Mouse (Mus musculus) forebrain, embryonic 15.5 days (tissue): Measurements from ENCODE around the gene 4933424G06Rik. TPM values are rescaled to one million over a fixed set of nuclear protein-coding genes. Genes with fewer than 3 reads are reported as not detected.
A peak's percentile ranks its signal among the peaks of the same experiment; 100 is the strongest.

ENCODE experiments used
- ATAC-seq: fragments of 200-750 bp; cut with Nextera tagmentation; replicated peaks from 2 replicates; pipeline ENCODE4 v1.8.0; 2017; ENCODE audit warnings: mild to moderate bottlenecking, moderate TSS enrichment, moderate library complexity
- H3K27ac ChIP-seq: fragments of 300-500 bp; sonication (generic); replicated peaks from 2 replicates; pipeline ENCODE4 v1.5.1; 2015; ENCODE audit warnings: mild to moderate bottlenecking, inconsistent platforms
- H3K27me3 ChIP-seq: fragments of 300-500 bp; sonication (generic); 2 replicates; pipeline ENCODE4 v1.6.1; 2015; ENCODE audit warnings: inconsistent platforms
- H3K36me3 ChIP-seq: fragments of 300-500 bp; sonication (generic); 2 replicates; pipeline ENCODE4 v1.6.1; 2015; ENCODE audit warnings: mild to moderate bottlenecking, inconsistent platforms
- H3K4me1 ChIP-seq: fragments of 300-500 bp; sonication (generic); 2 replicates; pipeline ENCODE4 v1.6.1; 2015; ENCODE audit warnings: inconsistent platforms
- H3K4me2 ChIP-seq: fragments of 300-500 bp; sonication (generic); replicated peaks from 2 replicates; pipeline ENCODE4 v1.6.1; 2015; ENCODE audit warnings: mild to moderate bottlenecking, inconsistent platforms
- H3K4me3 ChIP-seq: fragments of 300-500 bp; sonication (generic); 2 replicates; pipeline ENCODE4 v1.5.1; 2015; ENCODE audit warnings: mild to moderate bottlenecking, inconsistent platforms
- H3K9ac ChIP-seq: fragments of 300-500 bp; sonication (generic); replicated peaks from 2 replicates; pipeline ENCODE4 v1.6.1; 2015; ENCODE audit warnings: mild to moderate bottlenecking, inconsistent platforms
- H3K9me3 ChIP-seq: fragments of 300-500 bp; sonication (generic); 2 replicates; pipeline ENCODE4 v1.6.1; 2016; ENCODE audit warnings: inconsistent platforms
- WGBS: fragments of 180-500 bp; shearing (Covaris S2); methylation state at CpG from one replicate; pipeline ENCODE4 v1.1.7; 2015; ENCODE audit warnings: mixed read lengths; 5-methylcytosine and 5-hydroxymethylcytosine counted together
- polyA plus RNA-seq: library from polyadenylated mRNA; unstranded; fragments of >200 nt; fragmentation: Nextera tagmentation; extraction: Ambion mirVana; gene quantifications from 2 replicates; pipeline ENCODE4 v1.2.1, GENCODE M21; 2015

The 4933424G06Rik gene
- polyA plus RNA-seq, 1 experiment from 2014 or later = 0.43 TPM

GRCm38 (mm10) chr1:36759076-36759475, 49.1 kb downstream of the 4933424G06Rik start:
- no peaks in the 10 kb centered on the region for H3K4me1 ChIP-seq
- ATAC-seq = no peak
- 90% methylated on average over 18 of the region's 18 CpGs for WGBS

GRCm38 (mm10) chr1:36760401-36760800, 50.5 kb downstream of the 4933424G06Rik start:
- H3K27ac ChIP-seq = no peak overlapping the region
- 79% methylated on average over 9 of the region's 9 CpGs for WGBS
- H3K9me3 ChIP-seq = no peaks in the 10 kb centered on the region
- H3K4me3 ChIP-seq = no peak overlapping the region
- H3K9ac ChIP-seq = no peak overlapping the region
- no peak for ATAC-seq
- H3K36me3 ChIP-seq = no peaks in the 10 kb centered on the region
- no peaks in the 10 kb centered on the region for H3K4me1 ChIP-seq
- no peaks in the 10 kb centered on the region for H3K27me3 ChIP-seq
- H3K4me2 ChIP-seq = no peak overlapping the region

More at GRCm38 (mm10) chr1:36759076-36759475, 49.1 kb downstream of the 4933424G06Rik start:
- Histone ChIP-seq H3K27ac (no peak overlapping the region), H3K4me2 (no peak overlapping the region), H3K4me3 (no peak overlapping the region), H3K36me3 (no peaks in the 10 kb centered on the region), H3K9ac (no peak overlapping the region), H3K9me3 (no peaks in the 10 kb centered on the region), H3K27me3 (no peaks in the 10 kb centered on the region)

GRCm38 (mm10) chr1:36761061-36761460, 51.1 kb downstream of the 4933424G06Rik start:
- H3K27ac ChIP-seq = no peak overlapping the region
- 90% methylated on average over 8 of the region's 8 CpGs for WGBS
- H3K4me1 ChIP-seq = no peaks in the 10 kb centered on the region
- H3K4me3 ChIP-seq = no peak overlapping the region
- no peaks in the 10 kb centered on the region for H3K36me3 ChIP-seq
- ATAC-seq = no peak
- H3K27me3 ChIP-seq = no peaks in the 10 kb centered on the region
- no peak overlapping the region for H3K4me2 ChIP-seq
- H3K9me3 ChIP-seq = no peaks in the 10 kb centered on the region
- H3K9ac ChIP-seq = no peak overlapping the region

GRCm38 (mm10) chr1:36761568-36761967, 51.6 kb downstream of the 4933424G06Rik start, which contains the start of gene Zap70:
Zap70 (plus strand) TSS chr1:36761798.
- 84% methylated on average over 11 of the region's 11 CpGs for WGBS
- H3K36me3 ChIP-seq = no peaks in the 10 kb centered on the region
- no peak for ATAC-seq
- no peak within 1 kb of the TSS for H3K9ac ChIP-seq
- H3K27me3 ChIP-seq = no peaks in the 10 kb centered on the region
- no peak within 1 kb of the TSS for H3K4me2 ChIP-seq
- H3K4me3 ChIP-seq = no peak within 1 kb of the TSS
- no peaks in the 10 kb centered on the region for H3K9me3 ChIP-seq
- H3K4me1 ChIP-seq = no peaks in the 10 kb centered on the region
- H3K27ac ChIP-seq = no peak within 1 kb of the TSS

- no peak overlapping the region for H3K4me2 ChIP-seq
- no peak overlapping the region for H3K9ac ChIP-seq
- no peak overlapping the region for H3K27ac ChIP-seq
Measured at GRCm38 (mm10) chr1:36766431-36767205, 56.7 kb downstream of the 4933424G06Rik start.

GRCm38 (mm10) chr1:36767321-36767720, 57.4 kb downstream of the 4933424G06Rik start:
- Histone ChIP-seq H3K27me3 (no peaks in the 10 kb centered on the region), H3K9me3 (no peaks in the 10 kb centered on the region), H3K9ac (no peak overlapping the region), H3K4me3 (no peak overlapping the region), H3K4me1 (peaks cover 4% of the 10 kb centered on the region; the same call in 1 of the 2 replicates), H3K36me3 (no peaks in the 10 kb centered on the region), H3K4me2 (no peak overlapping the region), H3K27ac (no peak overlapping the region)
- 53% methylated on average over 10 of the region's 10 CpGs for WGBS
- ATAC-seq = no peak

More at GRCm38 (mm10) chr1:36766431-36767205, 56.7 kb downstream of the 4933424G06Rik start:
- ATAC-seq = no peak
- 73% methylated on average over 4 of the region's 4 CpGs for WGBS
- Histone ChIP-seq H3K9me3 (no peaks in the 10 kb centered on the region), H3K4me3 (no peak overlapping the region), H3K4me1 (peaks cover 4% of the 10 kb centered on the region; the same call in 1 of the 2 replicates), H3K36me3 (no peaks in the 10 kb centered on the region), H3K27me3 (no peaks in the 10 kb centered on the region)

GRCm38 (mm10) chr1:36768786-36769185, 58.8 kb downstream of the 4933424G06Rik start:
- no peak for ATAC-seq

GRCm38 (mm10) chr1:36769951-36770350, 60.0 kb downstream of the 4933424G06Rik start:
- 84% methylated on average over 1 of the region's 1 CpGs for WGBS
- Histone ChIP-seq H3K4me2 (no peak overlapping the region), H3K36me3 (no peaks in the 10 kb centered on the region), H3K4me1 (peaks cover 4% of the 10 kb centered on the region; the same call in 1 of the 2 replicates), H3K9me3 (no peaks in the 10 kb centered on the region), H3K27me3 (no peaks in the 10 kb centered on the region), H3K9ac (no peak overlapping the region), H3K4me3 (no peak overlapping the region), H3K27ac (no peak overlapping the region)
- ATAC-seq = no peak

More at GRCm38 (mm10) chr1:36768786-36769185, 58.8 kb downstream of the 4933424G06Rik start:
- no peak overlapping the region for H3K9ac ChIP-seq
- H3K9me3 ChIP-seq = no peaks in the 10 kb centered on the region
- H3K4me3 ChIP-seq = no peak overlapping the region
- no peak overlapping the region for H3K27ac ChIP-seq
- 84% methylated on average over 5 of the region's 5 CpGs for WGBS
- H3K4me2 ChIP-seq = no peak overlapping the region
- H3K4me1 ChIP-seq = peaks cover 4% of the 10 kb centered on the region; the same call in 1 of the 2 replicates
- H3K36me3 ChIP-seq = no peaks in the 10 kb centered on the region
- H3K27me3 ChIP-seq = no peaks in the 10 kb centered on the region

GRCm38 (mm10) chr1:36770998-36771397, 61.0 kb downstream of the 4933424G06Rik start:
- H3K4me1 ChIP-seq = peaks cover 4% of the 10 kb centered on the region; the same call in 1 of the 2 replicates
- no peak overlapping the region for H3K9ac ChIP-seq
- H3K4me2 ChIP-seq = peak overlapping the region; percentile 31
- ATAC-seq = no peak
- H3K9me3 ChIP-seq = no peaks in the 10 kb centered on the region
- no peaks in the 10 kb centered on the region for H3K36me3 ChIP-seq
- no peaks in the 10 kb centered on the region for H3K27me3 ChIP-seq
- H3K4me3 ChIP-seq = peak overlapping the region; percentile 25
- no peak overlapping the region for H3K27ac ChIP-seq
- WGBS = 21% methylated on average over 27 of the region's 27 CpGs

- WGBS = 88% methylated on average over 9 of the region's 9 CpGs
- Histone ChIP-seq H3K4me1 (peaks cover 4% of the 10 kb centered on the region; the same call in 1 of the 2 replicates), H3K27me3 (no peaks in the 10 kb centered on the region), H3K36me3 (no peaks in the 10 kb centered on the region), H3K27ac (no peak overlapping the region), H3K4me2 (no peak overlapping the region), H3K4me3 (no peak overlapping the region), H3K9ac (no peak overlapping the region), H3K9me3 (no peaks in the 10 kb centered on the region)
- ATAC-seq = no peak
Measured at GRCm38 (mm10) chr1:36772198-36772934, 62.4 kb downstream of the 4933424G06Rik start.

GRCm38 (mm10) chr1:36780793-36781192, 70.8 kb downstream of the 4933424G06Rik start:
- Histone ChIP-seq H3K9ac (no peak overlapping the region), H3K27ac (no peak overlapping the region), H3K4me3 (no peak overlapping the region), H3K27me3 (no peaks in the 10 kb centered on the region), H3K9me3 (no peaks in the 10 kb centered on the region), H3K4me2 (no peak overlapping the region), H3K4me1 (peaks cover 8% of the 10 kb centered on the region; the same call in 1 of the 2 replicates), H3K36me3 (no peaks in the 10 kb centered on the region)
- 95% methylated on average over 13 of the region's 13 CpGs for WGBS
- no peak for ATAC-seq

- H3K9ac ChIP-seq = no peak overlapping the region
Measured at GRCm38 (mm10) chr1:36782476-36782875, 72.5 kb downstream of the 4933424G06Rik start.

More at GRCm38 (mm10) chr1:36782476-36782875, 72.5 kb downstream of the 4933424G06Rik start:
- Histone ChIP-seq H3K36me3 (no peaks in the 10 kb centered on the region), H3K4me2 (no peak overlapping the region), H3K4me3 (no peak overlapping the region), H3K27me3 (no peaks in the 10 kb centered on the region), H3K4me1 (peaks cover 8% of the 10 kb centered on the region; the same call in 1 of the 2 replicates), H3K9me3 (no peaks in the 10 kb centered on the region), H3K27ac (no peak overlapping the region)
- 84% methylated on average over 11 of the region's 11 CpGs for WGBS
- no peak for ATAC-seq
